Mouse (Mus musculus) liver, postnatal 0 days (tissue): Measurements from ENCODE around the gene Alad.

Source experiments
- CTCF ChIP-seq: sonication (generic); IDR thresholded peaks from 2 replicates; pipeline ENCODE4 v1.5.1; 2016; ENCODE audit warnings: antibody characterized with exemption, low read depth
- EP300 ChIP-seq: IDR thresholded peaks from 2 replicates; pipeline ENCODE4 v1.6.1; 2016; ENCODE audit warnings: antibody characterized with exemption, low read depth, mild to moderate bottlenecking

DNA sequence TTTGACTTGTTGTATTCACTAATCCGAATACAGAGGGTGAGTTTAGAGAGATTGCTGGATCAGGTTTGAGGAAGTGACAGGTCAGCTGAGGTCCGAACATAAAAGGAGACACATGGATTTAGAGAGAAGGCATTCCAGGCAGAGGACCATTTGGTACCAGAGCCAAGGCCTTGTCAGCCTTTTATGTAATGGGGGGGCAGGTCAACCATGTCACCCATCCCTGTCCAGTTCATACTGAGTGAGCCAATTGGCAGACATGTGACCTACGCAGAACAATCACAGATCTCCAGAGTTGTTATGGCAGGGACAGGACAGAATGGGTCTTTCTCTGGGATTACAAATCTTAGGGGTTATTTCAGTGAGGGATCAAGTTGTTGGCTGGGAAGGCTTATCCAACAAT lies 13.7 kb downstream of the Alad start:
- TF ChIP-seq CTCF: no peak
- no peak for TF ChIP-seq EP300
